Mouse (Mus musculus) stomach, embryonic 15.5 days (tissue): ENCODE measurements around the gene Dock8. TPM values are rescaled to one million over a fixed set of nuclear protein-coding genes. Genes with fewer than 3 reads are reported as not detected.

ENCODE experiments used
- ATAC-seq: fragments of 200-750 bp; cut with Nextera tagmentation; 2 replicates; pipeline ENCODE4 v1.8.0; 2017; ENCODE audit warnings: low read depth, moderate number of reproducible peaks, moderate TSS enrichment; ENCODE audit not compliant: insufficient read depth, low FRiP score
- H3K27ac ChIP-seq: fragments of 300-500 bp; sonication (generic); 2 replicates; pipeline ENCODE4 v1.5.1; 2015; ENCODE audit warnings: mild to moderate bottlenecking, inconsistent platforms
- H3K27me3 ChIP-seq: fragments of 300-500 bp; sonication (generic); replicated peaks from 2 replicates; pipeline ENCODE4 v1.6.1; 2015; ENCODE audit warnings: inconsistent platforms
- H3K36me3 ChIP-seq: fragments of 300-500 bp; sonication (generic); 2 replicates; pipeline ENCODE4 v1.6.1; 2015; ENCODE audit warnings: inconsistent platforms
- H3K4me1 ChIP-seq: fragments of 300-500 bp; sonication (generic); 2 replicates; pipeline ENCODE4 v1.6.1; 2015; ENCODE audit warnings: inconsistent platforms
- H3K4me2 ChIP-seq: fragments of 300-500 bp; sonication (generic); 2 replicates; pipeline ENCODE4 v1.6.1; 2015; ENCODE audit warnings: mild to moderate bottlenecking, inconsistent platforms
- H3K4me3 ChIP-seq: fragments of 300-500 bp; sonication (generic); replicated peaks from 2 replicates; pipeline ENCODE4 v1.5.1; 2015; ENCODE audit warnings: inconsistent platforms
- H3K9ac ChIP-seq: fragments of 300-500 bp; sonication (generic); 2 replicates; pipeline ENCODE4 v1.6.1; 2015; ENCODE audit warnings: inconsistent platforms
- H3K9me3 ChIP-seq: fragments of 300-500 bp; sonication (generic); 2 replicates; pipeline ENCODE4 v1.6.1; 2016; ENCODE audit warnings: inconsistent platforms
- WGBS: fragments of 180-500 bp; shearing (Covaris S2); methylation state at CpG from one replicate; pipeline ENCODE4 v1.1.7; 2015; 5-methylcytosine and 5-hydroxymethylcytosine counted together
- polyA plus RNA-seq: library from polyadenylated mRNA; unstranded; fragments of >200 nt; fragmentation: Nextera tagmentation; extraction: Ambion mirVana; gene quantifications from 2 replicates; pipeline ENCODE4 v1.2.1, GENCODE M21; 2015

Gene Dock8
- polyA plus RNA-seq, 1 experiment from 2014 or later, result 6.0 TPM

- no peaks in the 10 kb centered on the region for H3K9me3 ChIP-seq
- no peak overlapping the region for H3K4me2 ChIP-seq
- H3K27me3 ChIP-seq, result no peaks in the 10 kb centered on the region
- H3K4me1 ChIP-seq, result 0 out of 2 replicates have a peak, but pooled peaks cover 4% of the 10 kb centered on the region
- WGBS, result 62% methylated on average over 7 of the region's 7 CpGs
- no peak overlapping the region for H3K9ac ChIP-seq
- H3K36me3 ChIP-seq, result no peaks in the 10 kb centered on the region
- no peak overlapping the region for H3K27ac ChIP-seq
- H3K4me3 ChIP-seq, result no peak overlapping the region
- ATAC-seq, result no peak
These were observed 15.4 kb upstream of the Dock8 start for GRCm38 (mm10) chr19:24983857-24984498.

GRCm38 (mm10) chr19:24985045-24985444 lies 14.3 kb upstream of the Dock8 start:
- no peak overlapping the region for H3K9ac ChIP-seq
- 92% methylated on average over 2 of the region's 2 CpGs for WGBS
- no peak overlapping the region for H3K4me2 ChIP-seq
- H3K4me1 ChIP-seq, result 0 out of 2 replicates have a peak, but pooled peaks cover 4% of the 10 kb centered on the region
- H3K9me3 ChIP-seq, result no peaks in the 10 kb centered on the region
- ATAC-seq, result no peak
- no peak overlapping the region for H3K27ac ChIP-seq
- H3K36me3 ChIP-seq, result no peaks in the 10 kb centered on the region
- no peaks in the 10 kb centered on the region for H3K27me3 ChIP-seq
- no peak overlapping the region for H3K4me3 ChIP-seq

GRCm38 (mm10) chr19:24987355-24987754 lies 12.0 kb upstream of the Dock8 start:
- WGBS, result 62% methylated on average over 4 of the region's 4 CpGs
- H3K36me3 ChIP-seq, result no peaks in the 10 kb centered on the region
- H3K4me3 ChIP-seq, result no peak overlapping the region
- H3K9me3 ChIP-seq, result no peaks in the 10 kb centered on the region
- no peak overlapping the region for H3K27ac ChIP-seq
- no peak overlapping the region for H3K9ac ChIP-seq
- ATAC-seq, result no peak
- no peaks in the 10 kb centered on the region for H3K27me3 ChIP-seq
- no peaks in the 10 kb centered on the region for H3K4me1 ChIP-seq
- no peak overlapping the region for H3K4me2 ChIP-seq

GRCm38 (mm10) chr19:24988831-24989230 lies 10.5 kb upstream of the Dock8 start:
- ATAC-seq, result no peak
- no peak overlapping the region for H3K4me2 ChIP-seq
- H3K4me3 ChIP-seq, result no peak overlapping the region
- H3K27me3 ChIP-seq, result no peaks in the 10 kb centered on the region
- H3K9me3 ChIP-seq, result no peaks in the 10 kb centered on the region
- H3K4me1 ChIP-seq, result no peaks in the 10 kb centered on the region
- no peak overlapping the region for H3K27ac ChIP-seq
- WGBS, result 72% methylated on average over 5 of the region's 5 CpGs
- no peak overlapping the region for H3K9ac ChIP-seq
- no peaks in the 10 kb centered on the region for H3K36me3 ChIP-seq

GRCm38 (mm10) chr19:24990138-24990822 lies 9.1 kb upstream of the Dock8 start:
- WGBS, result 59% methylated on average over 7 of the region's 7 CpGs
- no peaks in the 10 kb centered on the region for H3K4me1 ChIP-seq
- no peaks in the 10 kb centered on the region for H3K36me3 ChIP-seq
- ATAC-seq, result no peak
- H3K9me3 ChIP-seq, result no peaks in the 10 kb centered on the region
- H3K27ac ChIP-seq, result no peak overlapping the region
- no peak overlapping the region for H3K4me2 ChIP-seq
- H3K9ac ChIP-seq, result no peak overlapping the region
- H3K4me3 ChIP-seq, result no peak overlapping the region
- no peaks in the 10 kb centered on the region for H3K27me3 ChIP-seq

- H3K4me2 ChIP-seq, result no peak overlapping the region
- no peak overlapping the region for H3K27ac ChIP-seq
- H3K4me3 ChIP-seq, result no peak overlapping the region
- no peaks in the 10 kb centered on the region for H3K9me3 ChIP-seq
- H3K36me3 ChIP-seq, result no peaks in the 10 kb centered on the region
- ATAC-seq, result no peak
- no peak overlapping the region for H3K9ac ChIP-seq
- WGBS, result 64% methylated on average over 6 of the region's 6 CpGs
- no peaks in the 10 kb centered on the region for H3K4me1 ChIP-seq
- H3K27me3 ChIP-seq, result no peaks in the 10 kb centered on the region
These were observed 5.8 kb upstream of the Dock8 start for GRCm38 (mm10) chr19:24993526-24993925.

- H3K27ac ChIP-seq, result no peak overlapping the region
- no peak overlapping the region for H3K4me2 ChIP-seq
- no peaks in the 10 kb centered on the region for H3K36me3 ChIP-seq
- no peak overlapping the region for H3K9ac ChIP-seq
- no peaks in the 10 kb centered on the region for H3K9me3 ChIP-seq
- WGBS, result 23% methylated on average over 8 of the region's 8 CpGs
- no peak overlapping the region for H3K4me3 ChIP-seq
- no peak for ATAC-seq
- H3K27me3 ChIP-seq, result no peaks in the 10 kb centered on the region
- peaks cover 4% of the 10 kb centered on the region; the same call in 1 of the 2 replicates for H3K4me1 ChIP-seq
These were observed 4.4 kb upstream of the Dock8 start for GRCm38 (mm10) chr19:24994900-24995299.

- ATAC-seq, result no peak
- Histone ChIP-seq H3K9me3 (no peaks in the 10 kb centered on the region), H3K36me3 (no peaks in the 10 kb centered on the region)
These were observed 2.3 kb upstream of the Dock8 start for GRCm38 (mm10) chr19:24996815-24997704.

GRCm38 (mm10) chr19:24998561-24998960 lies 773 bp upstream of the Dock8 start:
- no peaks in the 10 kb centered on the region for H3K9me3 ChIP-seq
- no peak for ATAC-seq
- 0 out of 2 replicates have a peak, but pooled peaks cover 4% of the 10 kb centered on the region for H3K27me3 ChIP-seq
- H3K4me3 ChIP-seq, result peak overlapping the region; percentile 73; the same call in 1 of the 2 replicates
- H3K27ac ChIP-seq, result no peak overlapping the region
- H3K4me1 ChIP-seq, result peaks cover 11% of the 10 kb centered on the region
- H3K9ac ChIP-seq, result no peak overlapping the region
- no peaks in the 10 kb centered on the region for H3K36me3 ChIP-seq
- 73% methylated on average over 5 of the region's 5 CpGs for WGBS
- H3K4me2 ChIP-seq, result peak overlapping the region; percentile 95

More at GRCm38 (mm10) chr19:24996815-24997704, 2.3 kb upstream of the Dock8 start:
- Histone ChIP-seq H3K4me1 (peaks cover 11% of the 10 kb centered on the region), H3K4me2 (no peak overlapping the region), H3K9ac (no peak overlapping the region), H3K27ac (no peak overlapping the region), H3K4me3 (no peak overlapping the region), H3K27me3 (0 out of 2 replicates have a peak, but pooled peaks cover 4% of the 10 kb centered on the region)
- 59% methylated on average over 12 of the region's 12 CpGs for WGBS

GRCm38 (mm10) chr19:25000153-25000552 lies 819 bp downstream of the Dock8 start:
- Histone ChIP-seq H3K4me2 (peak overlapping the region; percentile 95), H3K9me3 (no peaks in the 10 kb centered on the region), H3K27ac (no peak overlapping the region), H3K27me3 (0 out of 2 replicates have a peak, but pooled peaks cover 4% of the 10 kb centered on the region), H3K9ac (no peak overlapping the region), H3K4me3 (peak overlapping the region; percentile 73), H3K36me3 (no peaks in the 10 kb centered on the region), H3K4me1 (peaks cover 15% of the 10 kb centered on the region)
- no peak for ATAC-seq
- 20% methylated on average over 9 of the region's 9 CpGs for WGBS

- 0 out of 2 replicates have a peak, but pooled peaks cover 4% of the 10 kb centered on the region for H3K27me3 ChIP-seq
- no peak overlapping the region for H3K4me3 ChIP-seq
- no peaks in the 10 kb centered on the region for H3K9me3 ChIP-seq
- no peak overlapping the region for H3K9ac ChIP-seq
- no peak for ATAC-seq
- 76% methylated on average over 6 of the region's 6 CpGs for WGBS
- no peak overlapping the region for H3K27ac ChIP-seq
- H3K4me2 ChIP-seq, result no peak overlapping the region
- peaks cover 15% of the 10 kb centered on the region for H3K4me1 ChIP-seq
- no peaks in the 10 kb centered on the region for H3K36me3 ChIP-seq
These were observed 2.7 kb downstream of the Dock8 start for GRCm38 (mm10) chr19:25002032-25002431.
